Mouse (Mus musculus) midbrain, postnatal 0 days (tissue): Measurements from ENCODE around the gene Btbd11. TPM values are rescaled to one million over a fixed set of nuclear protein-coding genes. Genes with fewer than 3 reads are reported as not detected.

Experiments used
- ATAC-seq: fragments of 200-750 bp; cut with Nextera tagmentation; 2 replicates; pipeline ENCODE4 v1.8.0; 2017; ENCODE audit warnings: moderate number of reproducible peaks, mild to moderate bottlenecking, moderate TSS enrichment, moderate library complexity; ENCODE audit not compliant: low FRiP score
- DNase-seq: peaks from one replicate; pipeline ENCODE4 v3.0.0-alpha.2; 2015; ENCODE audit warnings: low spot score
- H3K27ac ChIP-seq: fragments of 300-500 bp; sonication (generic); 2 replicates; pipeline ENCODE4 v1.5.1; 2014; ENCODE audit warnings: low read depth, mild to moderate bottlenecking, low read length, mixed read lengths
- H3K27me3 ChIP-seq: fragments of 300-500 bp; sonication (generic); 2 replicates; pipeline ENCODE4 v1.6.1; 2014; ENCODE audit warnings: low read length, control low read depth, mixed read lengths; ENCODE audit not compliant: insufficient read depth
- H3K36me3 ChIP-seq: fragments of 300-500 bp; sonication (generic); 2 replicates; pipeline ENCODE4 v1.6.1; 2014; ENCODE audit warnings: low read length, control low read depth, mixed read lengths; ENCODE audit not compliant: insufficient read depth
- H3K4me1 ChIP-seq: fragments of 300-500 bp; sonication (generic); 2 replicates; pipeline ENCODE4 v1.6.1; 2014; ENCODE audit warnings: mild to moderate bottlenecking, control low read depth, antibody characterized with exemption, low read length, mixed read lengths; ENCODE audit not compliant: insufficient read depth
- H3K4me2 ChIP-seq: fragments of 300-500 bp; sonication (generic); 2 replicates; pipeline ENCODE4 v1.6.1; 2014; ENCODE audit warnings: low read depth, mild to moderate bottlenecking, low read length, mixed read lengths; ENCODE audit not compliant: poor library complexity, severe bottlenecking
- H3K4me3 ChIP-seq: fragments of 300-500 bp; sonication (generic); 2 replicates; pipeline ENCODE4 v1.5.1; 2014; ENCODE audit warnings: low read depth, mild to moderate bottlenecking, low read length, moderate library complexity
- H3K9ac ChIP-seq: fragments of 300-500 bp; sonication (generic); replicated peaks from 2 replicates; pipeline ENCODE4 v1.6.1; 2014; ENCODE audit warnings: mild to moderate bottlenecking, low read length, moderate library complexity, mixed read lengths; ENCODE audit not compliant: poor library complexity, severe bottlenecking
- H3K9me3 ChIP-seq: fragments of 300-500 bp; sonication (generic); 2 replicates; pipeline ENCODE4 v1.6.1; 2016; ENCODE audit warnings: low read length, control low read depth
- CTCF ChIP-seq: IDR thresholded peaks from 2 replicates; pipeline ENCODE4 v1.5.1; 2016; ENCODE audit warnings: antibody characterized with exemption, mild to moderate bottlenecking
- WGBS: fragments of 180-500 bp; shearing (Covaris S2); extraction: QIAGEN DNeasy Blood & Tissue Kit; methylation state at CpG from one replicate; pipeline ENCODE4 v1.1.7; 2014; 5-methylcytosine and 5-hydroxymethylcytosine counted together
- polyA plus RNA-seq: library from polyadenylated mRNA; unstranded; fragments of >200 nt; fragmentation: Nextera tagmentation; extraction: Ambion mirVana; gene quantifications from 2 replicates; pipeline ENCODE4 v1.2.1, GENCODE M21; 2015
- total RNA-seq: library from RNA; depleted of rRNA; stranded (reverse); fragments of >200 nt; gene quantifications from 2 replicates; pipeline ENCODE4 v1.2.3, GENCODE M21; 2014

Gene Btbd11
- total and polyA plus RNA-seq, 2 experiments from 2014 or later = 17.1 to 47.4 TPM

GRCm38 (mm10) chr10:85632030-85632429 is 245.4 kb downstream of the Btbd11 start:
- no peak overlapping the region for H3K4me3 ChIP-seq
- H3K9me3 ChIP-seq = no peaks in the 10 kb centered on the region
- H3K9ac ChIP-seq = no peak overlapping the region
- H3K4me2 ChIP-seq = no peak overlapping the region
- no peaks in the 10 kb centered on the region for H3K4me1 ChIP-seq
- ATAC-seq (no peak), DNase-seq (no peak)
- H3K36me3 ChIP-seq = peaks cover 10% of the 10 kb centered on the region; the same call in 1 of the 2 replicates
- no peak for TF ChIP-seq CTCF
- no peak overlapping the region for H3K27ac ChIP-seq
- no peaks in the 10 kb centered on the region for H3K27me3 ChIP-seq
- 88% methylated on average over 10 of the region's 10 CpGs for WGBS

GRCm38 (mm10) chr10:85633577-85633976 is 247.0 kb downstream of the Btbd11 start:
- peaks cover 10% of the 10 kb centered on the region; the same call in 1 of the 2 replicates for H3K36me3 ChIP-seq
- H3K9me3 ChIP-seq = no peaks in the 10 kb centered on the region
- H3K4me2 ChIP-seq = no peak overlapping the region
- WGBS = 87% methylated on average over 10 of the region's 10 CpGs
- DNase-seq = no peak
- TF ChIP-seq CTCF = no peak
- no peaks in the 10 kb centered on the region for H3K27me3 ChIP-seq
- ATAC-seq = no peak
- H3K9ac ChIP-seq = no peak overlapping the region
- H3K4me3 ChIP-seq = no peak overlapping the region
- no peak overlapping the region for H3K27ac ChIP-seq
- no peaks in the 10 kb centered on the region for H3K4me1 ChIP-seq

GRCm38 (mm10) chr10:85637580-85637979 is 251.0 kb downstream of the Btbd11 start:
- WGBS = 48% methylated on average over 7 of the region's 7 CpGs
- Histone ChIP-seq H3K4me3 (no peak overlapping the region), H3K4me2 (no peak overlapping the region), H3K9me3 (no peaks in the 10 kb centered on the region), H3K27me3 (no peaks in the 10 kb centered on the region), H3K27ac (no peak overlapping the region), H3K36me3 (peaks cover 10% of the 10 kb centered on the region; the same call in 1 of the 2 replicates), H3K4me1 (no peaks in the 10 kb centered on the region), H3K9ac (no peak overlapping the region)
- no peak for ATAC-seq
- DNase-seq = no peak
- no peak for TF ChIP-seq CTCF

- no peak for DNase-seq
- ATAC-seq = no peak
- no peaks in the 10 kb centered on the region for H3K9me3 ChIP-seq
- TF ChIP-seq CTCF = no peak
- no peaks in the 10 kb centered on the region for H3K27me3 ChIP-seq
- no peak overlapping the region for H3K4me2 ChIP-seq
- WGBS = 68% methylated on average over 5 of the region's 5 CpGs
- H3K27ac ChIP-seq = no peak overlapping the region
- peaks cover 7% of the 10 kb centered on the region; the same call in 1 of the 2 replicates for H3K36me3 ChIP-seq
- H3K4me3 ChIP-seq = no peak overlapping the region
- H3K4me1 ChIP-seq = no peaks in the 10 kb centered on the region
- H3K9ac ChIP-seq = no peak overlapping the region
Measured at GRCm38 (mm10) chr10:85638141-85638540, 251.5 kb downstream of the Btbd11 start.

- no peak for DNase-seq
Measured at GRCm38 (mm10) chr10:85639581-85639980, 253.0 kb downstream of the Btbd11 start.

GRCm38 (mm10) chr10:85640408-85640807 is 253.8 kb downstream of the Btbd11 start:
- no peak overlapping the region for H3K9ac ChIP-seq
- H3K36me3 ChIP-seq = peaks cover 2% of the 10 kb centered on the region; the same call in 1 of the 2 replicates
- no peak overlapping the region for H3K4me3 ChIP-seq
- no peak for ATAC-seq
- H3K4me2 ChIP-seq = no peak overlapping the region
- DNase-seq = no peak
- TF ChIP-seq CTCF = no peak
- H3K27me3 ChIP-seq = no peaks in the 10 kb centered on the region
- no peaks in the 10 kb centered on the region for H3K4me1 ChIP-seq
- no peaks in the 10 kb centered on the region for H3K9me3 ChIP-seq
- H3K27ac ChIP-seq = no peak overlapping the region
- 84% methylated on average over 8 of the region's 8 CpGs for WGBS

More at GRCm38 (mm10) chr10:85639581-85639980, 253.0 kb downstream of the Btbd11 start:
- Histone ChIP-seq H3K4me1 (no peaks in the 10 kb centered on the region), H3K36me3 (peaks cover 2% of the 10 kb centered on the region; the same call in 1 of the 2 replicates), H3K4me3 (no peak overlapping the region), H3K27me3 (no peaks in the 10 kb centered on the region), H3K9me3 (no peaks in the 10 kb centered on the region), H3K4me2 (no peak overlapping the region), H3K9ac (no peak overlapping the region), H3K27ac (no peak overlapping the region)
- 96% methylated on average over 7 of the region's 7 CpGs for WGBS
- no peak for TF ChIP-seq CTCF
- ATAC-seq = no peak
